Mouse (Mus musculus) megakaryocyte-erythroid progenitor cell, adult 5-6 weeks (primary cell): ENCODE results near the gene Fgfr2. TPM values are rescaled to one million over a fixed set of nuclear protein-coding genes. Genes with fewer than 3 reads are reported as not detected.
A peak's percentile ranks its signal among the peaks of the same experiment; 100 is the strongest.

Experiments
- ATAC-seq: replicated peaks from 2 replicates; pipeline ENCODE4 v1.8.0; 2016; ENCODE audit warnings: mild to moderate bottlenecking, inconsistent platforms; ENCODE audit not compliant: severe bottlenecking, poor library complexity, low FRiP score, low TSS enrichment
- total RNA-seq, 2 experiments: library from RNA; stranded (forward) in 1 of 2; stranded (reverse) in 1 of 2; fragments of 200-1000, 215-1000 nt in 1 of 2; fragments of >200 nt in 1 of 2; fragmentation: Nextera tagmentation in 1 of 2; gene quantifications; 2 replicates each; pipeline ENCODE4 v1.2.3; 2014 to 2017

Fgfr2 gene
- total RNA-seq, 2 experiments from 2014 or later = not detected

DNA sequence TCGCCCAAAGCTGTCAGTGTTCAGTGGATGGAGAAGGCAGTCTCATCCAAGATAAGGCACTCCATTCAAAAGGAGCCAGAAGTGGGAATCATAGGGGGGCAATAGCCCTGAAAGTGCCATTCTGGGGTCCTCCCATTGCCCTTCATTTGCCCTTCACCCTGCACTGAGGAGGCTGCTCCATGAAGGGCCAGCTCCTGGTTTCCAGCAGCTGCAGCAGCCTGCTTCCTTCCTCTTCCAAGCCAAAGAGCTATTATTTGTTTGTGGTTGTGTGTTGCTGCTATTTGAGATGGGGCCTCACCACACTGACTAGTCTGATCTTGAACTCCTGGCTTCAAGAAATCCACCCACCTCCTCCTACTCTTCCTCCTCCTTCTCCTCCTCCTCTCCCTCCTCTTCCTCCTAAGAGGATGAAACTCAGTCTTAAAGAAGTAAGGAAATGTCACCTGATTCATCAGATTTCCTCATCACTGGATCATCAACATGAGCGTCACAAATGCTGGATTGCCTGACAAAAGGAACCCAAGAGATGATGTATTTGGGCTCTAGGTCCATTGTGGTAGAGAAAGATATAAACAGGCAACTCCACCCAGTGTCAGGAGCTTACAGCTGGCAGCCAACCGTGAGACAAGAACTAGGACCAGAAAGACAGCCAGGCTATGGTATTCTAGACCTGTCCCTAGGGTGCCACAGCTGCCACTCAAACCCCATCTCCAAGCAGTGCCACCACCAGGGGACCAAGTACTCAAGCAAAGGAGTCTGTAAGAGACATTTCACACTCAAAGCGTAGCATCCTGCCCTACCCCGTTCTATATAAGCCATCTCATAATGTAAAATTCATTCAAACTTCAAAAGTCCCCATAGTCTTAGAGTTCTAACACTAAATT is 817.4 kb downstream of the Fgfr2 start:
- ATAC-seq = peak; percentile 71

GRCm38 (mm10) chr7:132304424-132305085 is 818.6 kb downstream of the Fgfr2 start:
- no peak; the same call in 1 of the 2 replicates for ATAC-seq

GRCm38 (mm10) chr7:132303988-132304387 is 819.2 kb downstream of the Fgfr2 start:
- ATAC-seq = no peak

DNA sequence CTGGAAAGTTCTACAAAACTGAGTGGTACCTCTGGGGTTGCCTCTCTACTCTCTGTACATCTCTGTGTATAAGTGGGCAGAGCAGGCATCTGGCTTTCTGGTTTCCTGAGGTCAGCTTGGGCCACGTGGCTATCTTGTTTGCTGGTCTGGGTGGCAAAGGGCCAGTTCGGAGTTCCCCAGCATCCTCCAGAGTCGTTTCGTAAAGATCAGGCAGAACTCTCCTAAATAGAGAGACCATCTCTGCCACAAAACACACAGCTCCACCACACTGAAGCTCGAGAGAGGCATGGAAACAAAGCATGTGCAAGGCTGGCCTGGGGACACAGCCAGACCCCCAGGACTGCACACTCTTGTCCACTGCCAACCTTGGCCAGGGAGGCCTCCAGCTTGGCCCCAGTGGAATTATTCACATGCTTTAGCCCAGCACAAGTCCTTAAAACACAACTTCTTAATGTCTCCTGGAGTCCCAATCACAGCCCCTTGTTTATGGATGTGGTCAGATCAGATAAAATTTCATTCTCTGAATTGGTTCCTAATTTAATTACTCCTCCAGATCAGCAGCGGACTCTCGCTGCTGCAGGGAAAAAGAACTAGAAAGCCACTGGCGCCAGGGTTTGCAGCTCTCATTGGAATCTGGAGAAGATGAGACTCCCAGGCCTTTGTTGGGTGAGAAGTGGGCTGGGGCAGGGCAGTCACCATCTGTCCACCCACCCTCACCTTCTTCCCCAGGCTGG is 820.5 kb downstream of the Fgfr2 start:
- ATAC-seq = no peak

GRCm38 (mm10) chr7:132299661-132300210 is 823.4 kb downstream of the Fgfr2 start:
- no peak for ATAC-seq

- no peak for ATAC-seq
Observed at GRCm38 (mm10) chr7:132298412-132298990, 824.6 kb downstream of the Fgfr2 start.

- ATAC-seq = no peak
Observed at GRCm38 (mm10) chr7:132296661-132297443, 826.3 kb downstream of the Fgfr2 start.

- no peak for ATAC-seq
Observed at GRCm38 (mm10) chr7:132296132-132296531, 827.0 kb downstream of the Fgfr2 start.

DNA sequence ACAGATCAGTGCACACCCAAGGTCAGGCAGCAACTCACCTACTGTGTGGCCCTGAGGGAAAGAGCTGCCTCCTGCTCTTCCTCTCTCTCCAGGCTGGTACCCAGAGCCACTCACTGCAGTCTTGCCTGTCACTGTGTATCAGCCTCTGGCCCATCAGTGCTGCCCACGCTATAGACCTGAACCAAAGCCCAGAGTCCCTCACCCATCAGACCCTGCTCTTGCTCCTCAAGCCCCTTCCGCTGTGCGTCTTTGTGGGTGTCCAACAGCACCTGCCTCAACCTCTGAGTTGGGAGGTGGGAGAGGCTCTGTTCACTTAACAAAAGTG is 835.8 kb downstream of the Fgfr2 start:
- no peak for ATAC-seq

GRCm38 (mm10) chr7:132286630-132287339 is 836.4 kb downstream of the Fgfr2 start:
- peak; percentile 59 for ATAC-seq

DNA sequence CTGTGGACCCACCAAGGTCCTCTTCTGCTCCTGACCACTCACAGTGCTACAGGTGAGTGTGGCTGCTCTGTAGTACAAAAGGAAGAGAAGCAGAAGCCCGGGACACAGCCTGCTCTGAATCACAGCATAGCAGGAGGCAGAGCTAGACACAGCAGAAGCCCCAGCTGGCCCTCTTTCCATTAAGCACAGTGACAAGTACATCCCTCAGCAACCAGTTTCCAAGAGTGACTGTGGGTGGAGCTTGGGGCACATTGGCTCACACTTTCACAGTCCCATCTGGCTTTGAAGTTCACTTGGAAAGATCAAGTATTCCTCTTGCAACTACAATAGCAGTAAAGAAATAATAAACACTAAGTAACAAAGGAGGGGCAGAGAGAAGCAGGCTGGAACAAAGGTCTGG is 838.4 kb downstream of the Fgfr2 start:
- no peak for ATAC-seq

DNA sequence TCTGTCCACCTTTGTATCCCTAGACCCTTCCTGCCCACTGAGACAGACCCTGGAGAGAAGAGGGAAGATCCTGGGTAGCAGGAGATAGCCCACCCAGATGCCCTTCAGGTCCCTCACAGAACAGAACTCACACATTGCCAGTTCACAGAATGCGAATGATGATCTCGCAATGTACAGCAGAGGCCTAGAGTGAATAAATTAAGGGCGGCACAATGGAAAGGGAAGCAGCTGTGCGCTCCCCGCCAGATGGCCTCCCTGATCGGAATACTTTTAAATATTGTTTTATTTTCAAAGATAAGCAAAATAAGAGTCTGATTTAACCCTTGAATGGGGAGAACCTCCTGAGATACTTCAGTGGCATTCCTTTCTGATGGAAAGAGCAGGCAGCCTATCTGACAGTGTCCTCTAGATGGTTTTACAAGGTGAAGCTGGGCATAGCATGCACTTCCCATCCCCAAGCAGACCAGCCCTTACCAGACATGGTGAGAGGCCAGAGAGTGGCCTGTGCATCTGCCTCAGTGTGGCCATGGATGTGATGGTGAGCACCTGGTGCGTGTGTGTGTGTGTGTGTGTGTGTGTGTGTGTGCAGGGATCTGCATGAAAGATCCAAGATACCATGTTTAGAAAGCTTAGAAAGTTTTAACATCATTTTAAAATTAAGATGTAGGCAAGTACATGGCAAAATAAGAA is 839.0 kb downstream of the Fgfr2 start:
- ATAC-seq = no peak

DNA sequence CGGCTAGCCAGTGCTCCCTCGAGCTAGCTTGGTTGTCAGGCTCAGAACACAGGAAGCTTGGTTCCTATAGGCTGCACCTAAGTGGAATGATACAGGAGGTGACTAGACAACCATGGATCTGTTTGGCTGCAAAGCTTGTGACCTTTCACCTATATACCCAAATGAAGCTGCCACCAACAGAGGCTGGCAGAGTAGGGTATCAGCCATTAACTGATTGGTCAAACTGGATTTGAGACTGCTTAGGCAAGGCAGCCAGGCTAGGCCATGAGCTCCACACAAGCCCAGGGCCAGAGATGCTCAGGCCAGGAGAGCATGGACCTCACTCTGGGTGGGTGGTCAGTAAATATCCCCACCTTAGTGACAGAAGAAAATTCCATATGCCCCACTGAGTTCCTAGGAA is 840.6 kb downstream of the Fgfr2 start:
- no peak for ATAC-seq

DNA sequence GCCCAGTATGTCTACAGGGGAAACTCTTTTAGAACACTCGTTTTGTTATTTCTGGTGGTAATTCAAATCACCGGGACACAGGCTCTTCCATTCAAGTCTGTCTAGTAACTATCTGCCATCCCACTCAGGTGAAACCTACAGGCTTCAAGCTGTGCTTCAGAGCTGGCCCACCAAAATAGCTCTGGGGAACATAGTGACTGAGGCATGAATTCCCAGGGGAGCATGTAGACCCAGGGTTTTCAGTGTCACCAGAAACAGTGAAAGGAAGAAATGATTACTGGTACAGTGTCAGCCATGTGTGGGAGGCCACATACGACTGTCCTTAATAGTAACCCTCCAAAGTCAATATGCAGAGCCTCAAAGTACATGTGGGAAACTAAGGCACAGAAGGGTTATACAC is 841.0 kb downstream of the Fgfr2 start:
- no peak for ATAC-seq

- ATAC-seq = no peak
Observed at GRCm38 (mm10) chr7:132281753-132282152, 841.4 kb downstream of the Fgfr2 start.

- ATAC-seq = peak; percentile 34; the same call in 1 of the 2 replicates
Observed at GRCm38 (mm10) chr7:132278658-132279057, 844.5 kb downstream of the Fgfr2 start.

DNA sequence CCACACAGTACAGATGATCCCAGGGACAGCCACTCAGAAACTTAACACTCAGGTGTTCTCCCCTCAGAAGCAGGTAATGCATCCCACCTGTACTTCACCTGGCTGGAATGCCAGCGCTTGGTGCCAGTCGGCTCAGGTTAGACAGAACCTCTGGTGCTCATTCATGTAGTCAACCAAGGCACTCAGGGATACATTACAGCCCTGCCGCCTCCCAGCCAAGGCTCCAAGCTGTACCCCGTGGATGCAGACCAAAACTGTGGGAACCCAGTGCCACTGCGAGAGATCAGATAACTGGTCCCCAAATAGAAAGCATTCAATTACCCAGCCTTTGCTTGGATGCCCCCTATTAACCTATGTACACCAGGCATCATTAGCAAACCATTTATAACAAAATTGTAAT is 846.9 kb downstream of the Fgfr2 start:
- ATAC-seq = no peak
